Mouse (Mus musculus) heart, embryonic 10.5 days (tissue): ENCODE results near the gene Akap2. TPM values are rescaled to one million over a fixed set of nuclear protein-coding genes. Genes with fewer than 3 reads are reported as not detected.

ENCODE experiments used
- DNase-seq: peaks from one replicate; pipeline ENCODE4 v3.0.0-alpha.2; 2017; ENCODE audit warnings: low spot score
- H3K27ac ChIP-seq: fragments of 300-500 bp; sonication (generic); 2 replicates; pipeline ENCODE4 v1.5.1; 2016; ENCODE audit warnings: mild to moderate bottlenecking
- H3K27me3 ChIP-seq: fragments of 300-500 bp; sonication (generic); 2 replicates; pipeline ENCODE4 v1.6.1; 2016; ENCODE audit warnings: mild to moderate bottlenecking; ENCODE audit not compliant: poor library complexity, insufficient read depth, severe bottlenecking
- H3K36me3 ChIP-seq: fragments of 300-500 bp; sonication (generic); 2 replicates; pipeline ENCODE4 v1.6.1; 2016; ENCODE audit warnings: mild to moderate bottlenecking, moderate library complexity
- H3K4me1 ChIP-seq: fragments of 300-500 bp; sonication (generic); 2 replicates; pipeline ENCODE4 v1.6.1; 2016; ENCODE audit warnings: mild to moderate bottlenecking
- H3K4me3 ChIP-seq: fragments of 300-500 bp; sonication (generic); 2 replicates; pipeline ENCODE4 v1.5.1; 2016; ENCODE audit warnings: mild to moderate bottlenecking, moderate library complexity
- H3K9me3 ChIP-seq: fragments of 300-500 bp; sonication (generic); 2 replicates; pipeline ENCODE4 v1.6.1; 2016; ENCODE audit warnings: mild to moderate bottlenecking, moderate library complexity
- WGBS: fragments of 180-500 bp; shearing (Covaris S2); methylation state at CpG from one replicate; pipeline ENCODE4 v1.1.7; 2016; 5-methylcytosine and 5-hydroxymethylcytosine counted together
- polyA plus RNA-seq: library from polyadenylated mRNA; unstranded; fragments of >200 nt; fragmentation: Nextera tagmentation; extraction: Ambion mirVana; gene quantifications from 2 replicates; pipeline ENCODE4 v1.2.1, GENCODE M21; 2016

Gene Akap2
- polyA plus RNA-seq, 1 experiment from 2014 or later: 30.1 TPM

DNA sequence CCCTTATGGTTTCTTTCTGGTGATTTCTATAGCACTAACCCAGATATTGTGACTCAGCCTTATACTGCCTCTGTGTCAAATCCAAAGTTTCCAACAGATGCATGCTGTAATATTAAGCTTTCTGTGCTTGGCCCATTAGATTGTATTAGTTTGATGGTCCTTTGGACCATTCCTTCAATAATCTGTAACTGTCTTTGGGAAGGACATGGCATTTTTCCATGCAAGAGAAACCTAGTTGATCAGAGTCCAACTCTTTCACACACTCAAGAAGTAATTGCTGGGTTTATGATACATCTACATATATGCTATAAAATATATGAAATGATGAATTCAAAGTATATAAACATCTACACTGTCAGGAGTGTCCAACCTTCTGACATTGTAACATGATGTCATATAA is 1.6 kb upstream of the Akap2 start:
- Histone ChIP-seq H3K36me3 (0 out of 2 replicates have a peak, but pooled peaks cover 14% of the 10 kb centered on the region), H3K27me3 (no peaks in the 10 kb centered on the region), H3K4me1 (0 out of 2 replicates have a peak, but pooled peaks cover 2% of the 10 kb centered on the region), H3K9me3 (no peaks in the 10 kb centered on the region), H3K4me3 (no peak overlapping the region), H3K27ac (no peak overlapping the region)
- DNase-seq: no peak

DNA sequence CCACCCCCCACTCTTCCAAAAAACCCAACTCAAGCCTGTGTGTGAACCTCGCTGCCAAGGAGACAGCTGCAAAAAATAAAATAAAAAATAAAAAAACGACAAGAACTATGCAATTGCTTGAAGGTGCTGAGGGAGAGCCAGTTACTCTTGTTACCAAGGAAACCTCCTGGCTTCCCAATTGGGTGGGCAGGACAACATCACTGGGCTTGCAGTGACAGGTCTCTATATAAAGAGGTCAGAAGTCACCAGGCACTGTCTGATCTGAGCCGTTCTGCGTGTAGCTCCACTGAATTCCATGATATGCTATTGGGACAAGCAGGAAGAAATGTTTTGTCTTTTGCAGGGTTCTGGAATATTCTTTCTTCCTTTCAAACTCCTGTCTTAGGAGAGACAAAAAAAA is 722 bp upstream of the Akap2 start:
- H3K36me3 ChIP-seq: peaks cover 16% of the 10 kb centered on the region; the same call in 1 of the 2 replicates
- H3K27ac ChIP-seq: no peak overlapping the region
- no peak for DNase-seq
- H3K4me1 ChIP-seq: 0 out of 2 replicates have a peak, but pooled peaks cover 5% of the 10 kb centered on the region
- no peaks in the 10 kb centered on the region for H3K9me3 ChIP-seq
- H3K4me3 ChIP-seq: no peak overlapping the region
- 62% methylated on average over 4 of the region's 4 CpGs for WGBS
- no peaks in the 10 kb centered on the region for H3K27me3 ChIP-seq

DNA sequence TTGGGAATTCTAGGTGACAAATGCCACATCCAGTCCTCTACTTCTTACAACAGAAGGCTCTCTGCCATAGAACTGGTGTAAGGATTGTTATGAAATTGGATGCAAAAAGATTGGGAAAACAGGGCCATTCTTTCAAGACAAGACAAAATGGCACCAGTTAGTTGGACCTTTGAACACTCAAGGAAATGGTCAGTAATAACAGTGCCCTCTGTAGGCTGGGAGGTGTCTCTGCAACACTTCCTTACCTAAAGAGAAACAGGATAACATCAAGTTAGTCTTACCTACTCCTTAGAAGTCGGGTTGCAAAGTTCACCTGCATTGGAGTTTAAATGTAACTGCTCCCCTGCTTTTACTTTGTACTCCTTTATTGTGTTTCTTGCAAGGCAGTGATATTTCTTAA is 1.9 kb downstream of the Akap2 start:
- Histone ChIP-seq H3K4me3 (no peak overlapping the region), H3K4me1 (peaks cover 11% of the 10 kb centered on the region; the same call in 1 of the 2 replicates), H3K27ac (no peak overlapping the region), H3K27me3 (no peaks in the 10 kb centered on the region), H3K36me3 (peaks cover 16% of the 10 kb centered on the region; the same call in 1 of the 2 replicates), H3K9me3 (no peaks in the 10 kb centered on the region)
- 84% methylated on average over 1 of the region's 1 CpGs for WGBS
- no peak for DNase-seq

DNA sequence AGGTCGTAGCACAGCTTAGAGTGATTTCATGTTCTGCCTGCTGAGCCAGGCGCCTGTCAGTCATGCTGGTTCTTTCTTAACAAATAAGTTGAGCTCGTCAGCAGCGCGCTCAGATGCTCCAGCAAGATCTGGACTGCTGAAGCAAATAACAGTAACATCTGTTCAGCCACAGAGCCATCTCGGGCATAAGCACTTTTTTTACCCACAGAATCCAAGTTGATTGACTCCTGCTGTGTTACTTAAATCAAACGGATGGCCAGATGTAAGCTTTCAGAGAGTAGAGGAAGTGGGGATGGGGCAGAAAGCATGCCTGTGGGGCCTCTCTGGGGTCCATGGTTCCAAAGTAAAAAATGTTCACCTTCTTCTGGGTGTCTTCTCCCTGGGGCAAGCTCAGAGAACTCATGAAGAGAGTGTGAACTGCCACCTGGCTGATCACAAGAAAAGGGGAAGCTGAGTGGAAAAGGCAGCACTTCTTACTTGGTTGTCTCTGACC is 3.5 kb downstream of the Akap2 start:
- DNase-seq: no peak
- H3K27ac ChIP-seq: no peak overlapping the region
- H3K9me3 ChIP-seq: no peaks in the 10 kb centered on the region
- 49% methylated on average over 7 of the region's 7 CpGs for WGBS
- no peaks in the 10 kb centered on the region for H3K27me3 ChIP-seq
- H3K4me1 ChIP-seq: peaks cover 12% of the 10 kb centered on the region
- H3K4me3 ChIP-seq: no peak overlapping the region
- H3K36me3 ChIP-seq: peaks cover 12% of the 10 kb centered on the region; the same call in 1 of the 2 replicates

DNA sequence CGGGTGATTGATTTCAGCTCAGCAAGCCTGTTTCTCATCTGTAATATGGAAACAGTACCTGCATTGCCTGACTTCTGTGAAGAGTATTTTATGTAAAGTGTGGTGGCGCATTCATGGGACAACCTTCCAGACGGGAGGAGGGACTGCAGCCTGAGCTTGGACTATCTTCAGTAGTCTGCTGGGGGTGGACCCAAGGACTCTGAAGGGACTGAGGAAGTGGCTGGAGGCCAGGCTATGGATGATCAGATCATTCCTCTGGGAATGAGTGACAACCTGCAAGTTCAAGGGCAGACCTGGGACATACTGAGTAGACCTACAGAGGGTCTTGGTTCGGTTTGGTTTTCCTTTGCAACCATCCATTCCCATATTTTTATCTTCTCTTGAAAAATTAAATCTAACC is 4.8 kb downstream of the Akap2 start:
- WGBS: 82% methylated on average over 4 of the region's 4 CpGs
- DNase-seq: no peak

DNA sequence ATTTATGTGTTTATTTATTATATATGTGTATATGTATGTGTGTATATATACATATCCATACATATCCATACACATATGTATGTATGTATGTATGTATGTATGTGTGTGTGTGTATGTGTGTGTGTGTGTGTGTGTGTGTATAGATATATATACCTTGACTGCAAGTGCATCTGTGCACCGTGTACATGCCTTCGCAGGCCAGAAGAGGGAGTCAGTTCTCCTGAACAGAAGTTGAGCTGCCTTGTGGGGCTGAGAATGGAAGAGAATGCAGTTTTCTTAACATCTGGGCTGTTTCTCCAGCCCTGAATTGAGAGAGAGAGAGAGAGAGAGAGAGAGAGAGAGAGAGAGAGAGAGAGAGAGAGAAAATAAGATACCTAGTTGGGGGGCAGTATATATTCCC is 6.2 kb downstream of the Akap2 start:
- WGBS: 56% methylated on average over 2 of the region's 2 CpGs
- DNase-seq: no peak
- H3K4me1 ChIP-seq: peaks cover 12% of the 10 kb centered on the region
- no peak overlapping the region for H3K4me3 ChIP-seq
- no peaks in the 10 kb centered on the region for H3K27me3 ChIP-seq
- H3K27ac ChIP-seq: no peak overlapping the region
- H3K9me3 ChIP-seq: no peaks in the 10 kb centered on the region
- H3K36me3 ChIP-seq: peaks cover 6% of the 10 kb centered on the region; the same call in 1 of the 2 replicates

More for the DNA sequence above, 4.8 kb downstream of the Akap2 start:
- no peak overlapping the region for H3K4me3 ChIP-seq
- H3K27me3 ChIP-seq: no peaks in the 10 kb centered on the region
- H3K9me3 ChIP-seq: no peaks in the 10 kb centered on the region
- H3K4me1 ChIP-seq: peaks cover 12% of the 10 kb centered on the region
- H3K27ac ChIP-seq: no peak overlapping the region
- peaks cover 12% of the 10 kb centered on the region; the same call in 1 of the 2 replicates for H3K36me3 ChIP-seq

DNA sequence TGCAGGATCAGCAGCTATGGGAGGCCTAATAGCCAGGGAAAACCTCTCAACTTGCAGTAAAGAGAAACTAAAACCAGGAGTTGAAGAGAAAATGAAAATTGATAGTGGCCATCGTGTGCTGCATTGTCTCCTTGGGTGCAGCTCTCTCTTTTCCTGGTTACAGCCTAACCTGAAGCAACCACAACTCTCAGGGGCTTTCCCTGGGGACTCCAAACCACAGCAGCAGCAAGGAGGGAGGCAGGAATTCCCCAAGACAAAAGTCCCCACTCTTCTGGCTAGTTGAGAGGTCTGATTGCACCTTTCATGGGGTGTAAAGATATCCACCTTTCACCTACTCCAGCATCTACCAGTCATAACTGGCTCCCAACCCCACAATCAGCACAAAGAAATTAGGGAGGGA is 8.1 kb downstream of the Akap2 start:
- Histone ChIP-seq H3K36me3 (peaks cover 3% of the 10 kb centered on the region; the same call in 1 of the 2 replicates), H3K9me3 (no peaks in the 10 kb centered on the region), H3K4me1 (peaks cover 12% of the 10 kb centered on the region), H3K27ac (no peak overlapping the region), H3K27me3 (no peaks in the 10 kb centered on the region), H3K4me3 (no peak overlapping the region)
- DNase-seq: no peak
- 72% methylated on average over 1 of the region's 1 CpGs for WGBS

DNA sequence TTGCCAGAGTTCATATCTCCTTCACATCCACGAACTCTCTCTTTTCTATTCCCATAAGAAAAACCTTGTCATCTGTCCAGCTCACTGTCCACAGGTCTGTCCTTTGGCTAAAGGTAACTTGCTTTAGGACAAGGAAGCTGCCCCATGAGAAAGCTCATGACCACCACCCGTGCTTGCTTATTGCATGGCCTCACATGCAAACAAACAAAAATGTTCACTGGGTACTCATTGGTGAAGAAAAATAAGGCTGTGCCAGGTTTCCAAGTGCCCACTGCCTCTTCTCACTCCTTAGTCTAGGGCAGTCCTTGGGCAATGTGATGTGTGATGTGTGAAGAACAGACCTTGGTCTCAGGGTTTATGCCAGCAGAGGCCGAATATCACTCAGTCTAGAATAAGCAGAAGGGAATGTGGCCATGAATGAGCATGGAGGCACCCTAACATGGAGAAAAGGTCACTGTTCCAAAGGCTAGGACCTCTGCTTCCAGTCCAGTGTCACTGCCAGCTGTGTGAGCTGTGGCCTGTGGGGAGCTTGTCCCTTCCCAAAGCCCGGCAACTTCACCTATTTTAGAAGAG is 11.2 kb downstream of the Akap2 start:
- no peak for DNase-seq
- WGBS: 84% methylated on average over 4 of the region's 4 CpGs
- Histone ChIP-seq H3K9me3 (no peaks in the 10 kb centered on the region), H3K36me3 (peaks cover 14% of the 10 kb centered on the region), H3K4me3 (no peak overlapping the region), H3K27me3 (no peaks in the 10 kb centered on the region), H3K4me1 (peaks cover 13% of the 10 kb centered on the region), H3K27ac (no peak overlapping the region)

DNA sequence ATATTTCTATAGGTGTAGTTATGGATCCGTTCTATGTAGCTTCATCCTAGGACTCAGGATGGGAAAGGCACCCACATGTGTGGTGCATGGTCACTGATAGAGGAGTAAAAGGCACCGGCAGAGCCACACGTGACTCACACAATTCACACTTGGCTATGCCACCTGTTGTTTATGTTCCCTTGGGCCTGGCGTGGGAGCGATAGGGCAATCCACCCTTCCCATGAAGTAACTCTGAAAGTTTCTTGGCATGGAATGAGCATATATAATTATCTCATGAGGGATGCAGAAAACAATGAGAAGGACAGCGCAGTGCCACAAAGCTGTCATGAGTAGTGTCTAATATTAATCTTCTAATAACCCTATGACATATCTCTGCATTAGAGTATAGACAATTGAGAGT is 12.6 kb downstream of the Akap2 start:
- WGBS: 91% methylated on average over 6 of the region's 6 CpGs
- H3K9me3 ChIP-seq: no peaks in the 10 kb centered on the region
- peaks cover 10% of the 10 kb centered on the region for H3K4me1 ChIP-seq
- peaks cover 14% of the 10 kb centered on the region for H3K36me3 ChIP-seq
- H3K4me3 ChIP-seq: no peak overlapping the region
- H3K27me3 ChIP-seq: no peaks in the 10 kb centered on the region
- no peak for DNase-seq
- no peak overlapping the region for H3K27ac ChIP-seq

DNA sequence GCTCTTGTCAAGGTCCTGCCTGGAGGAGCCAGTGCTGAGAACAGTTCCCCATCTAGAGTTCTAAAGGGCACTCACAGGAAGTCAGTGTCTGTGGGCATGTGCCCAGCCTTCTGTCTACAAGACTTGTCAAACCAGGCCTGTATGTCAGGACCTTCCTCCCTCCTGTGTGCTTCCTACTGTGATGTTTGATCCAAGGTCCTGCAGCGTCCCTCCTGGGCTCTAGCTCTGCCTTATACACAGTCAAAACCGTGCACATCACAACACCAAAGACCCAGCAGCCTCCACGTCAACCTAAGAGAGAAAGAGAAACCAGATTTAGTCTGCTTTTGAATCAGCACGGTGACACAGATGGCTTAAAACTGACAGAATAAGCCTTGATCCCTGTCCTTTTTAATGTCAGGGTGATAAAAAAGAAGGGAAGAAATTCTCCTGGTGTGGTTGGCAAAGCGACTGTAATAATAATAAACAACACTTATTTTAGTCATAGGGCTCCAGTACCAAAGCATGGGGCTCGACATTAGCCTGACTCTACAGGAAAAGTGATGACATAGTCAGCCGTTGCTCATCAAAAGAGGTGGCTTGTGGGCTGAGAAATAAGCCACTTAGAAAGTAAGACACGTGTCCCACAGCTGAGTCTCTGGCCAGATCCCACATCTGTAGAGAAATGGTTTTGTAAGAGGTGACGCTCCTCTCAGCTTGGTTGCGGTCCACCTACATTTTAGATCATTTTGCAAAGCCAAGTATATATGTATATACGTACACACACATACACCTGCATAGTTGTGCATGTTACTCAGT is 13.5 kb downstream of the Akap2 start:
- DNase-seq: no peak
- Histone ChIP-seq H3K4me3 (no peak overlapping the region), H3K9me3 (no peaks in the 10 kb centered on the region), H3K4me1 (peaks cover 10% of the 10 kb centered on the region), H3K27me3 (no peaks in the 10 kb centered on the region), H3K27ac (no peak overlapping the region), H3K36me3 (peaks cover 17% of the 10 kb centered on the region)
- WGBS: 78% methylated on average over 11 of the region's 11 CpGs

DNA sequence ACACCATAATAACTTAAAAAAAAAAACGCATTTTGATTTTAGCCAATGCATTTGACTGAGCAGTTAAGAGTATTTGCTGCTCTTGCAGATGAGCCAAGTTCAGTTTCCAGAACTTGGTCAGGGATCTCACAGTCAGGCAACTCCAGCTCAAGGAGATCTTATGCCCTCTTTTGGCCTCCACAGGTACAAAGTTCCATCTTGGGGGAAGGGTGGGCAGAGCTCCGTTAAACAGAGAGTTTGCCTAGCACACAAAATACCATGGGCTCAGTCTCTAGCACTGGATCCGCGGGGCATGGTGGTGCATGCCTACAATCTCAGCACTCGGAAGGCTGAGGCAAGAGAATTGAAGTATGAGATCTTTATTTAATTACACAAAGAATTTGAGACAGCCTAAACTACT is 14.9 kb downstream of the Akap2 start:
- Histone ChIP-seq H3K36me3 (peaks cover 21% of the 10 kb centered on the region), H3K4me3 (no peak overlapping the region), H3K4me1 (peaks cover 10% of the 10 kb centered on the region), H3K9me3 (no peaks in the 10 kb centered on the region), H3K27ac (no peak overlapping the region), H3K27me3 (no peaks in the 10 kb centered on the region)
- DNase-seq: no peak
- WGBS: 82% methylated on average over 5 of the region's 5 CpGs

DNA sequence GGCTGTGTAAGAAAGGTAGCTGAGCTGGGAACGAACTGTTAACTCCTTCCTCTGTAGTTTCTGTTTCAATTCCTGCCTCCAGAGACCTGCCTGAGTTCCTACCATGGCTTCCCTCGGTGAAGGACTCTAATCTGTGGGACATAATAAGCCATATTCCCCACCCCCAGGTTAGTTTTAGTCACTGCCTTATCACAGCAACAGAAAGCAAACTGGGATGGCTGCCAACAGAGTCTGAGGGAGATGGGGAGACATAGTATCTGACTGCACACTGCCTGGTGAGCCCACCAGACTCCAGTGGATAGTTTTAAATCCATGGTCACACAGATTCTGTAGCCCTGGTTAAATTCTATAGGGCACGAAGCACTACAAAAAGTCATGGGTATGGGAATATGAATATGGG is 16.0 kb downstream of the Akap2 start:
- H3K27ac ChIP-seq: no peak overlapping the region
- WGBS: 56% methylated on average over 3 of the region's 3 CpGs

DNA sequence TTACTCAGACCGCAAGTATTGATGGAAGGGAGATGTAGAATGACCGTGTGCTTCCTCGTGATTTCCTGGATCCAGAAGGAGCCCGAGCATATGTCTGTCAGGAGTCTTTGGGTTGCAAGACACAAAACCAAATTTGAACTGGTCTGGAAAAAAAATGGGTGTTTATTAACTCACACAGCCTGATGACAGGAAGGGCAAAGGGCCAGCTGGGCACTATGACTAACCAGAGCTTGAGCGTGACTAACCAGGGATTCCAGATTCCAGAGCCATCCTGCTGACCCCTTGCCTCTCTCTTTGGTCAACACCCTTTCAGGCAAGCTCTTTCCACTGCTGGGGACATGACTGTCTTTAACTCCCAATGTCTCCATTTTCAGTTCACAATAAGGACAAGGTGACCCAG is 18.0 kb downstream of the Akap2 start:
- WGBS: 87% methylated on average over 5 of the region's 5 CpGs
- H3K4me3 ChIP-seq: no peak overlapping the region
- no peak overlapping the region for H3K27ac ChIP-seq

More for the DNA sequence above, 16.0 kb downstream of the Akap2 start:
- peaks cover 31% of the 10 kb centered on the region for H3K36me3 ChIP-seq
- H3K9me3 ChIP-seq: no peaks in the 10 kb centered on the region
- H3K27me3 ChIP-seq: no peaks in the 10 kb centered on the region
- H3K4me3 ChIP-seq: no peak overlapping the region
- no peak for DNase-seq
- H3K4me1 ChIP-seq: peaks cover 10% of the 10 kb centered on the region

More for the DNA sequence above, 18.0 kb downstream of the Akap2 start:
- Histone ChIP-seq H3K27me3 (no peaks in the 10 kb centered on the region), H3K36me3 (peaks cover 31% of the 10 kb centered on the region), H3K4me1 (peaks cover 10% of the 10 kb centered on the region), H3K9me3 (no peaks in the 10 kb centered on the region)
- DNase-seq: no peak
